23 mouse cellular contexts compared by ENCODE assay signal in genomic region chr13:28658652-28659051, GRCm38 (mm10).
DNase-seq lines count a peak whose midpoint lies in the region; ATAC-seq lines count a peak whose summit lies in the region.
"Had no signal": no experiment of that assay in that cellular context is flagged by ENCODE, and none has a peak within 500 bp of the region (broad histone marks: within the 10 kb centered on the region; RNA-seq: fewer than 3 reads in every experiment).

No protein-coding gene starts in this region.

- H3K9me3 ChIP-seq in limb, embryonic 11.5 days (ENCODE audit: control insufficient read depth, low read length): no peaks in the 10 kb centered on the region
- H3K9me3 ChIP-seq in limb, embryonic 10.5 days (replicated peaks): no peaks in the 10 kb centered on the region
- no peaks in the 10 kb centered on the region for H3K9me3 ChIP-seq in embryonic facial prominence, embryonic 15.5 days (replicated peaks)
- H3K9me3 ChIP-seq in limb, embryonic 15.5 days: no peaks in the 10 kb centered on the region
- H3K9me3 ChIP-seq: forebrain, embryonic 10.5 days; heart, embryonic 15.5 days; hindbrain, embryonic 13.5 days had no signal

- H3K27me3 ChIP-seq in limb, embryonic 11.5 days (ENCODE audit: control insufficient read depth, insufficient read depth, low read length): no peaks in the 10 kb centered on the region
- no peaks in the 10 kb centered on the region for H3K27me3 ChIP-seq in limb, embryonic 10.5 days (ENCODE audit: low read depth, poor library complexity, severe bottlenecking)
- no peaks in the 10 kb centered on the region for H3K27me3 ChIP-seq in embryonic facial prominence, embryonic 15.5 days
- no peaks in the 10 kb centered on the region for H3K27me3 ChIP-seq in limb, embryonic 15.5 days
- H3K27me3 ChIP-seq: heart, embryonic 15.5 days; hindbrain, embryonic 13.5 days had no signal

- H3K4me2 ChIP-seq in limb, embryonic 11.5 days (ENCODE audit: low read depth, severe bottlenecking): no peak overlapping the region
- no peak overlapping the region for H3K4me2 ChIP-seq in embryonic facial prominence, embryonic 15.5 days (replicated peaks)
- H3K4me2 ChIP-seq in limb, embryonic 15.5 days: no peak overlapping the region
- H3K4me2 ChIP-seq: heart, embryonic 11.5 days; heart, embryonic 15.5 days; hindbrain, embryonic 13.5 days had no signal

- no peaks in the 10 kb centered on the region for H3K4me1 ChIP-seq in limb, embryonic 11.5 days (ENCODE audit: control insufficient read depth, insufficient read depth, low read length)
- peaks cover 31% of the 10 kb centered on the region for H3K4me1 ChIP-seq in limb, embryonic 10.5 days
- peaks cover 9% of the 10 kb centered on the region for H3K4me1 ChIP-seq in embryonic facial prominence, embryonic 15.5 days
- peaks cover 10% of the 10 kb centered on the region for H3K4me1 ChIP-seq in limb, embryonic 15.5 days

- no peak overlapping the region for H3K9ac ChIP-seq in limb, embryonic 11.5 days (ENCODE audit: low read length)
- H3K9ac ChIP-seq in embryonic facial prominence, embryonic 15.5 days: no peak overlapping the region
- H3K9ac ChIP-seq in limb, embryonic 15.5 days: no peak overlapping the region
- H3K9ac ChIP-seq: heart, embryonic 15.5 days; hindbrain, embryonic 13.5 days had no signal

- no peaks in the 10 kb centered on the region for H3K36me3 ChIP-seq in limb, embryonic 11.5 days (ENCODE audit: control insufficient read depth, insufficient read depth, low read length)
- H3K36me3 ChIP-seq in limb, embryonic 10.5 days: no peaks in the 10 kb centered on the region
- no peaks in the 10 kb centered on the region for H3K36me3 ChIP-seq in embryonic facial prominence, embryonic 15.5 days
- H3K36me3 ChIP-seq in limb, embryonic 15.5 days: no peaks in the 10 kb centered on the region; the same call in 1 of the 2 replicates
- H3K36me3 ChIP-seq: forebrain, embryonic 10.5 days; heart, embryonic 15.5 days; hindbrain, embryonic 13.5 days had no signal

- WGBS in limb, embryonic 11.5 days: 58% methylated on average over 5 of the region's 5 CpGs
- 67% methylated on average over 5 of the region's 5 CpGs for WGBS in limb, embryonic 10.5 days
- 45% methylated on average over 5 of the region's 5 CpGs for WGBS in embryonic facial prominence, embryonic 15.5 days
- WGBS in limb, embryonic 15.5 days: 23% methylated on average over 5 of the region's 5 CpGs

- no peak for DNase-seq in limb, embryonic 11.5 days (ENCODE audit: low spot score)
- DNase-seq in limb, embryonic 10.5 days (ENCODE audit: low spot score): no peak
- DNase-seq in urinary bladder, postnatal 14 days (ENCODE audit: low spot score): peak; percentile 11
- DNase-seq in urinary bladder, adult 18-20 months (ENCODE audit: low spot score in 2 of 2): no peak
- DNase-seq in right cerebral cortex, postnatal 36 days (ENCODE audit: low spot score in 2 of 2): no peak
- DNase-seq in T-cell, adult 2 months (ENCODE audit: low spot score): no peak
- DNase-seq: adrenal gland, postnatal 14 days; cerebellum, adult 18-20 months; cerebellum, adult 9-11 months; cerebellum, postnatal 36 days; gastrocnemius, postnatal 10 days; heart, adult 18-20 months; heart, postnatal 14 days had no signal

- H3K27ac ChIP-seq in limb, embryonic 11.5 days (replicated peaks; ENCODE audit: low read depth, low read length): no peak overlapping the region
- H3K27ac ChIP-seq in limb, embryonic 10.5 days: no peak overlapping the region
- peak overlapping the region; percentile 51; the same call in 1 of the 2 replicates for H3K27ac ChIP-seq in embryonic facial prominence, embryonic 15.5 days (replicated peaks)
- peak overlapping the region; percentile 54; the same call in 1 of the 2 replicates for H3K27ac ChIP-seq in limb, embryonic 15.5 days
- H3K27ac ChIP-seq: forebrain, embryonic 10.5 days; heart, embryonic 15.5 days; hindbrain, embryonic 13.5 days; hindbrain, postnatal 0 days had no signal

- H3K4me3 ChIP-seq in limb, embryonic 11.5 days (ENCODE audit: low read depth, low read length): no peak overlapping the region
- no peak overlapping the region for H3K4me3 ChIP-seq in limb, embryonic 10.5 days
- no peak overlapping the region for H3K4me3 ChIP-seq in embryonic facial prominence, embryonic 15.5 days (replicated peaks)
- no peak overlapping the region for H3K4me3 ChIP-seq in limb, embryonic 15.5 days
- H3K4me3 ChIP-seq: erythroblast, embryonic 14.5 days; forebrain, embryonic 10.5 days; heart, embryonic 15.5 days; hindbrain, embryonic 13.5 days had no signal

- ATAC-seq in limb, embryonic 11.5 days (ENCODE audit: insufficient number of reproducible peaks, low FRiP score, low TSS enrichment, low read depth): 0 out of 2 replicates have a peak, but pooled peaks have one; percentile 39
- peak; percentile 84 for ATAC-seq in embryonic facial prominence, embryonic 15.5 days (ENCODE audit: insufficient number of reproducible peaks, low FRiP score, low TSS enrichment, low read depth)
- ATAC-seq in limb, embryonic 15.5 days (ENCODE audit: insufficient number of reproducible peaks, low FRiP score, low TSS enrichment, low read depth): no peak
- ATAC-seq: activated CD4-positive, CD25-positive, alpha-beta regulatory T cell, adult 4 months; forebrain, embryonic 14.5 days; hindbrain, postnatal 0 days had no signal

Comparison
In these comparisons a context has a peak if more than half of its experiments do, and no peak if none do; other contexts are left out.
1. H3K27ac ChIP-seq: peak in embryonic facial prominence, embryonic 15.5 days (single experiment) and limb, embryonic 15.5 days (single experiment); none in limb, embryonic 11.5 days (single experiment) and limb, embryonic 10.5 days (single experiment).